Mouse (Mus musculus) kidney, postnatal 0 days (tissue): Measurements from ENCODE around the gene Ets2. TPM values are rescaled to one million over a fixed set of nuclear protein-coding genes. Genes with fewer than 3 reads are reported as not detected.

Experiments used
- ATAC-seq: fragments of 200-750 bp; cut with Nextera tagmentation; replicated peaks from 2 replicates; pipeline ENCODE4 v1.8.0; 2017; ENCODE audit warnings: low read depth, moderate number of reproducible peaks, moderate TSS enrichment, moderate library complexity; ENCODE audit not compliant: low FRiP score
- DNase-seq: peaks from one replicate; pipeline ENCODE4 v3.0.0-alpha.2; 2016; ENCODE audit warnings: low spot score
- H3K27ac ChIP-seq: fragments of 300-500 bp; sonication (generic); 2 replicates; pipeline ENCODE4 v1.5.1; 2014; ENCODE audit warnings: mild to moderate bottlenecking
- H3K27me3 ChIP-seq: fragments of 300-500 bp; sonication (generic); 2 replicates; pipeline ENCODE4 v1.6.1; 2014; ENCODE audit warnings: low read length, mixed read lengths; ENCODE audit not compliant: insufficient read depth
- H3K36me3 ChIP-seq: fragments of 300-500 bp; sonication (generic); 2 replicates; pipeline ENCODE4 v1.6.1; 2014; ENCODE audit warnings: low read length, mixed read lengths; ENCODE audit not compliant: insufficient read depth
- H3K4me1 ChIP-seq: fragments of 300-500 bp; sonication (generic); replicated peaks from 2 replicates; pipeline ENCODE4 v1.6.1; 2014; ENCODE audit warnings: antibody characterized with exemption, low read length, mixed read lengths; ENCODE audit not compliant: insufficient read depth
- H3K4me2 ChIP-seq: fragments of 300-500 bp; sonication (generic); 2 replicates; pipeline ENCODE4 v1.6.1; 2014; ENCODE audit warnings: mild to moderate bottlenecking, low read length, moderate library complexity, mixed read lengths
- H3K4me3 ChIP-seq: fragments of 300-500 bp; sonication (generic); replicated peaks from 2 replicates; pipeline ENCODE4 v1.5.1; 2014; ENCODE audit warnings: low read depth, low read length
- H3K9ac ChIP-seq: fragments of 300-500 bp; sonication (generic); 2 replicates; pipeline ENCODE4 v1.6.1; 2014; ENCODE audit warnings: low read depth, low read length
- H3K9me3 ChIP-seq: fragments of 300-500 bp; sonication (generic); replicated peaks from 2 replicates; pipeline ENCODE4 v1.6.1; 2016; ENCODE audit warnings: low read length, inconsistent platforms, mixed read lengths
- CTCF ChIP-seq: IDR thresholded peaks from 2 replicates; pipeline ENCODE4 v1.5.1; 2016; ENCODE audit warnings: antibody characterized with exemption, low read depth, mild to moderate bottlenecking, moderate library complexity
- WGBS: fragments of 180-500 bp; shearing (Covaris S2); extraction: QIAGEN DNeasy Blood & Tissue Kit; methylation state at CpG from one replicate; pipeline ENCODE4 v1.1.7; 2014; 5-methylcytosine and 5-hydroxymethylcytosine counted together
- polyA plus RNA-seq: library from polyadenylated mRNA; unstranded; fragments of >200 nt; fragmentation: Nextera tagmentation; extraction: Ambion mirVana; gene quantifications from 2 replicates; pipeline ENCODE4 v1.2.1, GENCODE M21; 2015

Ets2 gene
- polyA plus RNA-seq, 1 experiment from 2014 or later = 50.8 TPM

DNA sequence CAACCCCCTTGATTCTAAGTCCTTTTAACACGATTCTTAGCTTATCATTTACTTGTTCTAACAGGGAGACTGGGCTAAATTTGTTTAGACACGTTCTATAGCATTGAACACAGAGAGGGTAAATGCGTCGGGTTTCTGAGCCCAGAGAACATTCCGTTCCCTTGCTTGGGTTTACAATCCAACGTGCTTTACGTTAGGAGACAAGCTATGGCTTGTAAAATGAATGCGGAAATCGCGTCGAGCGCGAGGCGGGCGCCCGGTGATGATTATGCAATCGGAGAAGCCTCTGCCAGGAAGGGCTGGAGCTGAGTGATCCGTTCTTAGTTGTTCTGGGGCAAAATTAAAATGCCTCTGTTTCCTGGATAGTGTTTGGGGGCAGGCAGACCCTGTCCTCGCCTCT, 42.4 kb upstream of the Ets2 start:
- H3K4me3 ChIP-seq = no peak overlapping the region
- H3K4me2 ChIP-seq = no peak overlapping the region
- no peak overlapping the region for H3K9ac ChIP-seq
- no peaks in the 10 kb centered on the region for H3K9me3 ChIP-seq
- no peak for DNase-seq
- no peaks in the 10 kb centered on the region for H3K4me1 ChIP-seq
- no peaks in the 10 kb centered on the region for H3K27me3 ChIP-seq
- no peak for ATAC-seq
- no peak for TF ChIP-seq CTCF
- WGBS = 63% methylated on average over 19 of the region's 19 CpGs
- H3K27ac ChIP-seq = no peak overlapping the region
- no peaks in the 10 kb centered on the region for H3K36me3 ChIP-seq

GRCm38 (mm10) chr16:95660909-95661308, 41.0 kb upstream of the Ets2 start:
- Histone ChIP-seq H3K4me3 (no peak overlapping the region), H3K27ac (no peak overlapping the region), H3K9me3 (no peaks in the 10 kb centered on the region), H3K4me2 (no peak overlapping the region), H3K4me1 (peaks cover 8% of the 10 kb centered on the region; the same call in 1 of the 2 replicates), H3K36me3 (no peaks in the 10 kb centered on the region), H3K27me3 (no peaks in the 10 kb centered on the region), H3K9ac (no peak overlapping the region)
- TF ChIP-seq CTCF = no peak
- 75% methylated on average over 5 of the region's 5 CpGs for WGBS
- no peak for DNase-seq
- no peak for ATAC-seq

DNA sequence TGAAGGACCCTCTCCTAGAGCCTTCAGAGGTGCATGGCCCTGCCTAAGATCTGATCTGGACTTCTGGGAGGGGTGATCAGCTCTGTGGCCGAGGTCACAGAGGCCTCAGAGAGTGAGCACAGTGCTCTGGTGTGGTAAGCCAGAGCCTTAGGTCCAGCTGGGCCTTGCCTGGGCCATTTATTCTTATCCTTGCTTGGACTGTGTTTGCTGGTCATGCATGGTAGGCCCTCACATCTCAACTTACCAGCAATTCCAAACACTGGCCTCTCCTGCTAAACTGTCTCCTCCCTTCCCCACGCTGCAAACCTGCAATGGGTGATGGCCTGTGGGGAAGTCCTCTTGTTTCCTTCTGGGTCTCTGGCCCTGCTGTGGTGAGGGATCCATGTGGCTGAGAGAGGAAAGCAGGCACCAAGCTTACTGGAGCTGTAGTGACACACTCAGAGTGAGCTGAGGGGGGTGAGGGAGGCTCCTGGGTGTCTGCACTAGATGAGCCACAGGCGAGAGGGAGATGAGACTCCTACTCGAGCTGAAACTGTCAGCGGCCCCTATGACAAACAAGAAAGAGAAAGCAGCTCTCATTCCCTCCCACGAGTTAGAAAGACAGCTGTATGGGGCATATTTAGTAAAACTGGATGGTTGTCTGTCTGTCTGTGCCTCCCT, 36.3 kb upstream of the Ets2 start:
- peak overlapping the region; percentile 54; the same call in 1 of the 2 replicates for H3K27ac ChIP-seq
- no peaks in the 10 kb centered on the region for H3K36me3 ChIP-seq
- 47% methylated on average over 6 of the region's 6 CpGs for WGBS
- DNase-seq = peak; percentile 67
- no peak overlapping the region for H3K4me3 ChIP-seq
- H3K9ac ChIP-seq = no peak overlapping the region
- H3K9me3 ChIP-seq = no peaks in the 10 kb centered on the region
- H3K27me3 ChIP-seq = no peaks in the 10 kb centered on the region
- peak; percentile 69; the same call in 1 of the 2 replicates for ATAC-seq
- H3K4me1 ChIP-seq = peaks cover 8% of the 10 kb centered on the region; the same call in 1 of the 2 replicates
- no peak for TF ChIP-seq CTCF
- H3K4me2 ChIP-seq = no peak overlapping the region

DNA sequence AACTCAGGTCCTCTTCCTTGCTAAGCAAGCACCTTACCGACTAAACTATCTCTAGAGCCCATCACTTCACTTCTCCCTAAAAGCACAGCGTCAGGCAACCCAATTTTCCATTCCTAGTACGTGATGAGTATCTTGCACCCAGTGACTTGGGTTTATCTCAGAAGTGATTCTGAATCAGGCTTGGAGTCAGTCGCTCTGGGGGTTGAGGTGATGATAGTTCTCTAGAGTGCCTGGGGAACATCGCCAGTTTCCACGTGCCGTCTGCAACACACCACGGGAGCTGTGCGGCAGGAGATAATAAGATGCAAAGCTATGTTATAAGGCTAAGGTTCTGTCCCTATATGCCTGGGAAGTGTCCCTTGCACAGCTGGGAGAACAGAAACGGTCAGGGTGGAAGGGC, 35.6 kb upstream of the Ets2 start:
- no peaks in the 10 kb centered on the region for H3K9me3 ChIP-seq
- H3K4me3 ChIP-seq = no peak overlapping the region
- ATAC-seq = no peak
- no peak for TF ChIP-seq CTCF
- H3K4me1 ChIP-seq = peaks cover 8% of the 10 kb centered on the region; the same call in 1 of the 2 replicates
- H3K27me3 ChIP-seq = no peaks in the 10 kb centered on the region
- no peaks in the 10 kb centered on the region for H3K36me3 ChIP-seq
- DNase-seq = no peak
- H3K9ac ChIP-seq = no peak overlapping the region
- H3K27ac ChIP-seq = no peak overlapping the region
- no peak overlapping the region for H3K4me2 ChIP-seq
- 95% methylated on average over 10 of the region's 10 CpGs for WGBS

GRCm38 (mm10) chr16:95667395-95668150, 34.3 kb upstream of the Ets2 start:
- TF ChIP-seq CTCF = no peak
- peaks cover 8% of the 10 kb centered on the region; the same call in 1 of the 2 replicates for H3K4me1 ChIP-seq
- no peaks in the 10 kb centered on the region for H3K36me3 ChIP-seq
- DNase-seq (no peak), ATAC-seq (peak; percentile 42; the same call in 1 of the 2 replicates)
- WGBS = 58% methylated on average over 11 of the region's 11 CpGs
- H3K27me3 ChIP-seq = no peaks in the 10 kb centered on the region
- H3K4me2 ChIP-seq = no peak overlapping the region
- no peak overlapping the region for H3K9ac ChIP-seq
- H3K27ac ChIP-seq = no peak overlapping the region
- H3K4me3 ChIP-seq = no peak overlapping the region
- no peaks in the 10 kb centered on the region for H3K9me3 ChIP-seq

- no peak for ATAC-seq
- TF ChIP-seq CTCF = no peak
- no peaks in the 10 kb centered on the region for H3K27me3 ChIP-seq
- peaks cover 8% of the 10 kb centered on the region; the same call in 1 of the 2 replicates for H3K4me1 ChIP-seq
- H3K27ac ChIP-seq = no peak overlapping the region
- no peak for DNase-seq
- H3K9me3 ChIP-seq = no peaks in the 10 kb centered on the region
- H3K4me3 ChIP-seq = no peak overlapping the region
- no peak overlapping the region for H3K9ac ChIP-seq
- WGBS = 64% methylated on average over 19 of the region's 19 CpGs
- no peaks in the 10 kb centered on the region for H3K36me3 ChIP-seq
- no peak overlapping the region for H3K4me2 ChIP-seq
These were observed 33.5 kb upstream of the Ets2 start for GRCm38 (mm10) chr16:95668151-95668993.
